ENCODE assay signal across 24 mouse cellular contexts in the genomic region with DNA sequence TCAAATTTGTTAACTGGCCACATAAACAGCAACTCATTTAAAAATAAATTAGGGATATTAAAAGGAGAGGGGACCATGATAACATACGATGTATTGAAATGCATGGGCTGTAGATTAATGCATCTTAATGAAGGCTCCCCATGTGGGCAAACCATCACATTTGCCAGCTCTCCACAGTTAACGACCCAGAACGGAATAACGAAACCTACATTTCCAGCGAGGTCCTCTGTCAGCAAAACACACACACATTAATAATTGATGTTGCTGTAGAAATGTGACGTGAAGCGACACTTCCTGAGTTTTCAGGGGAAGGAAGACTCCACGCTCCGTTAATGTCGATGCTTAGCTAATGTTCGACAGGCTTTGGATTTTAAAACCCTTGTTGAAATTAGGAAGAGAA. TPM values are rescaled to one million over a fixed set of nuclear protein-coding genes. Genes with fewer than 3 reads are reported as not detected.
DNase-seq lines count a peak whose midpoint lies in the region; ATAC-seq and TF ChIP-seq lines count a peak whose summit lies in the region.
"Had no signal": no experiment of that assay in that cellular context is flagged by ENCODE, and none has a peak within 500 bp of the region (broad histone marks: within the 10 kb centered on the region; RNA-seq: fewer than 3 reads in every experiment).

No protein-coding gene starts in this region.

- TF ChIP-seq CTCF in kidney, postnatal 0 days (IDR thresholded peaks at IDR 0.05; ENCODE audit: low read depth): no peak
- no peak for TF ChIP-seq CTCF in heart, adult 2 months (IDR thresholded peaks at IDR 0.05)

- H3K9me3 ChIP-seq in hindbrain, embryonic 13.5 days: no peaks in the 10 kb centered on the region
- H3K9me3 ChIP-seq in hindbrain, embryonic 16.5 days (ENCODE audit: control insufficient read depth, low read length): no peaks in the 10 kb centered on the region
- no peaks in the 10 kb centered on the region for H3K9me3 ChIP-seq in kidney, postnatal 0 days (replicated peaks; ENCODE audit: low read length)
- H3K9me3 ChIP-seq in neural tube, embryonic 12.5 days: no peaks in the 10 kb centered on the region
- H3K9me3 ChIP-seq: embryonic facial prominence, embryonic 13.5 days; forebrain, embryonic 12.5 days; heart, embryonic 12.5 days; hindbrain, embryonic 10.5 days had no signal

- ATAC-seq in hindbrain, embryonic 13.5 days (ENCODE audit: low FRiP score): 0 out of 2 replicates have a peak, but pooled peaks have one; percentile 43
- ATAC-seq in hindbrain, embryonic 16.5 days: no peak
- no peak for ATAC-seq in kidney, postnatal 0 days (replicated peaks; ENCODE audit: low FRiP score, low read depth)
- peak; percentile 71; the same call in 1 of the 2 replicates for ATAC-seq in neural tube, embryonic 12.5 days (ENCODE audit: low FRiP score, low read depth)
- ATAC-seq: forebrain, embryonic 16.5 days had no signal

- no peak overlapping the region for H3K4me3 ChIP-seq in hindbrain, embryonic 13.5 days
- H3K4me3 ChIP-seq in hindbrain, embryonic 16.5 days (ENCODE audit: low read length): no peak overlapping the region
- H3K4me3 ChIP-seq in kidney, postnatal 0 days (replicated peaks; ENCODE audit: low read depth, low read length): no peak overlapping the region
- H3K4me3 ChIP-seq in neural tube, embryonic 12.5 days: no peak overlapping the region
- no peak overlapping the region for H3K4me3 ChIP-seq in heart, adult 2 months
- H3K4me3 ChIP-seq: embryonic facial prominence, embryonic 13.5 days; forebrain, embryonic 12.5 days; heart, embryonic 12.5 days; hindbrain, embryonic 10.5 days had no signal

- 40% methylated on average over 11 of the region's 11 CpGs for WGBS in hindbrain, embryonic 13.5 days
- WGBS in hindbrain, embryonic 16.5 days: 38% methylated on average over 11 of the region's 11 CpGs
- WGBS in kidney, postnatal 0 days: 33% methylated on average over 11 of the region's 11 CpGs
- 60% methylated on average over 11 of the region's 11 CpGs for WGBS in neural tube, embryonic 12.5 days
- WGBS in heart, adult 2 months: 88% methylated on average over 11 of the region's 11 CpGs

- no peak overlapping the region for H3K9ac ChIP-seq in hindbrain, embryonic 13.5 days
- H3K9ac ChIP-seq in hindbrain, embryonic 16.5 days (ENCODE audit: low read depth, low read length): no peak overlapping the region
- H3K9ac ChIP-seq in kidney, postnatal 0 days (ENCODE audit: low read depth, low read length): no peak overlapping the region
- no peak overlapping the region for H3K9ac ChIP-seq in neural tube, embryonic 12.5 days
- H3K9ac ChIP-seq in heart, adult 2 months (ENCODE audit: low read depth, low read length): no peak overlapping the region
- H3K9ac ChIP-seq: embryonic facial prominence, embryonic 13.5 days; forebrain, embryonic 12.5 days; heart, embryonic 12.5 days had no signal

- peak overlapping the region; percentile 80 for H3K27ac ChIP-seq in hindbrain, embryonic 13.5 days
- no peak overlapping the region for H3K27ac ChIP-seq in hindbrain, embryonic 16.5 days (ENCODE audit: low read depth, low read length)
- H3K27ac ChIP-seq in kidney, postnatal 0 days: no peak overlapping the region
- H3K27ac ChIP-seq in neural tube, embryonic 12.5 days: no peak overlapping the region
- no peak overlapping the region for H3K27ac ChIP-seq in heart, adult 2 months
- H3K27ac ChIP-seq: embryonic facial prominence, embryonic 13.5 days; forebrain, embryonic 12.5 days; hindbrain, embryonic 10.5 days had no signal

- DNase-seq in kidney, postnatal 0 days (ENCODE audit: low spot score): peak; percentile 32
- DNase-seq in kidney, postnatal 14 days: no peak
- no peak for DNase-seq in neural tube, embryonic 10.5 days (ENCODE audit: extremely low spot score, low spot score)
- DNase-seq in retina, postnatal 1 day: peak; percentile 38
- no peak for DNase-seq in heart, adult 2 months
- DNase-seq: adrenal gland, postnatal 10 days; cerebellum, adult 18-20 months; cerebellum, adult 9-11 months; cerebellum, postnatal 36 days; gastrocnemius, postnatal 14 days had no signal

- TF ChIP-seq POLR2A in heart, adult 2 months (IDR thresholded peaks at IDR 0.05; ENCODE audit: insufficient read depth, low read depth, low read length): no peak

- H3K36me3 ChIP-seq in hindbrain, embryonic 13.5 days: no peaks in the 10 kb centered on the region
- H3K36me3 ChIP-seq in hindbrain, embryonic 16.5 days (ENCODE audit: control insufficient read depth, insufficient read depth, low read length): no peaks in the 10 kb centered on the region
- no peaks in the 10 kb centered on the region for H3K36me3 ChIP-seq in kidney, postnatal 0 days (ENCODE audit: insufficient read depth, low read length)
- no peaks in the 10 kb centered on the region for H3K36me3 ChIP-seq in neural tube, embryonic 12.5 days
- H3K36me3 ChIP-seq in heart, adult 2 months (ENCODE audit: control insufficient read depth, insufficient read depth, low read length): no peaks in the 10 kb centered on the region
- H3K36me3 ChIP-seq: embryonic facial prominence, embryonic 13.5 days; forebrain, embryonic 12.5 days; heart, embryonic 12.5 days; hindbrain, embryonic 10.5 days had no signal

- peaks cover 42% of the 10 kb centered on the region for H3K4me1 ChIP-seq in hindbrain, embryonic 13.5 days (replicated peaks)
- no peaks in the 10 kb centered on the region for H3K4me1 ChIP-seq in hindbrain, embryonic 16.5 days (ENCODE audit: control insufficient read depth, insufficient read depth, low read depth, low read length)
- H3K4me1 ChIP-seq in kidney, postnatal 0 days (replicated peaks; ENCODE audit: insufficient read depth, low read length): 0 out of 2 replicates have a peak, but pooled peaks cover 3% of the 10 kb centered on the region
- peaks cover 7% of the 10 kb centered on the region; the same call in 1 of the 2 replicates for H3K4me1 ChIP-seq in neural tube, embryonic 12.5 days
- H3K4me1 ChIP-seq in heart, adult 2 months (ENCODE audit: control insufficient read depth, insufficient read depth, low read length): no peaks in the 10 kb centered on the region
- H3K4me1 ChIP-seq: heart, embryonic 12.5 days had no signal

- peak overlapping the region; percentile 6; the same call in 1 of the 2 replicates for H3K4me2 ChIP-seq in hindbrain, embryonic 13.5 days
- no peak overlapping the region for H3K4me2 ChIP-seq in hindbrain, embryonic 16.5 days (ENCODE audit: low read length)
- no peak overlapping the region for H3K4me2 ChIP-seq in kidney, postnatal 0 days (ENCODE audit: low read length)
- no peak overlapping the region for H3K4me2 ChIP-seq in neural tube, embryonic 12.5 days (replicated peaks)
- H3K4me2 ChIP-seq: embryonic facial prominence, embryonic 13.5 days; forebrain, embryonic 12.5 days; heart, embryonic 12.5 days had no signal

- no peaks in the 10 kb centered on the region for H3K79me2 ChIP-seq in heart, adult 2 months (replicated peaks; ENCODE audit: control insufficient read depth, insufficient read depth, low read length)

- H3K27me3 ChIP-seq in hindbrain, embryonic 13.5 days: 0 out of 2 replicates have a peak, but pooled peaks cover 4% of the 10 kb centered on the region
- H3K27me3 ChIP-seq in hindbrain, embryonic 16.5 days (replicated peaks; ENCODE audit: control insufficient read depth, insufficient read depth, low read length): no peaks in the 10 kb centered on the region
- H3K27me3 ChIP-seq in kidney, postnatal 0 days (ENCODE audit: insufficient read depth, low read length): no peaks in the 10 kb centered on the region
- no peaks in the 10 kb centered on the region for H3K27me3 ChIP-seq in neural tube, embryonic 12.5 days (replicated peaks)
- H3K27me3 ChIP-seq in heart, adult 2 months (ENCODE audit: control insufficient read depth, insufficient read depth, low read length): 0 out of 2 replicates have a peak, but pooled peaks cover 1% of the 10 kb centered on the region
- H3K27me3 ChIP-seq: embryonic facial prominence, embryonic 13.5 days; forebrain, embryonic 12.5 days had no signal

- TF ChIP-seq EP300 in heart, adult 2 months (IDR thresholded peaks at IDR 0.05; ENCODE audit: insufficient read depth, low read depth, low read length): no peak

- intact Hi-C loops in heart, adult 2 months (cut with DNase I): no loop called here

RNA-seq across cellular contexts. Expression of gene Iqca, which starts 20.8 kb away (rescaled TPM):
- polyA plus RNA-seq in hindbrain, embryonic 13.5 days (2015; fragmentation: Nextera tagmentation; extraction: Ambion mirVana): 0.78 and 1.6 TPM in 2 replicates
- polyA plus RNA-seq in hindbrain, embryonic 16.5 days (2015; fragmentation: Nextera tagmentation; extraction: Ambion mirVana): 0.98 and 1.3 TPM in 2 replicates
- polyA plus RNA-seq in kidney, postnatal 0 days (2015; fragmentation: Nextera tagmentation; extraction: Ambion mirVana): 0.09 TPM in 1 of 2 replicates, not detected in the other
- 0.13 TPM in 1 of 2 replicates, not detected in the other for polyA plus RNA-seq in neural tube, embryonic 12.5 days (2016; fragmentation: Nextera tagmentation; extraction: Ambion mirVana)
- not detected for total RNA-seq in heart, adult 2 months (2021)
- polyA plus RNA-seq in heart, adult 2 months (2012; rRNA removed): 0.43 TPM in 1 of 2 replicates, not detected in the other
- total RNA-seq: adrenal gland, postnatal 10 days; adrenal gland, postnatal 4 days; gastrocnemius, adult 18-20 months; heart, adult 8-10 months; heart, postnatal 25 days; MEL had no signal
- polyA plus RNA-seq: C2C12; heart, embryonic 12.5 days had no signal

Comparison
In these comparisons a context has a peak if more than half of its experiments do, and no peak if none do; other contexts are left out.
1. ATAC-seq: peak in hindbrain, embryonic 13.5 days (single experiment) and neural tube, embryonic 12.5 days (single experiment); none in hindbrain, embryonic 16.5 days (single experiment) and kidney, postnatal 0 days (single experiment).
2. DNase-seq: peak in kidney, postnatal 0 days (single experiment) and retina, postnatal 1 day (single experiment); none in kidney, postnatal 14 days (single experiment), neural tube, embryonic 10.5 days (single experiment) and heart, adult 2 months (0 of 2).